Mouse (Mus musculus) hindbrain, embryonic 13.5 days (tissue): Measurements from ENCODE around the gene N4bp2. TPM values are rescaled to one million over a fixed set of nuclear protein-coding genes. Genes with fewer than 3 reads are reported as not detected.
A peak's percentile ranks its signal among the peaks of the same experiment; 100 is the strongest.
"Not testable (repeated sequence)": the region's sequence is repeated elsewhere in the genome, so short reads cannot be mapped to it uniquely, and the experiment has no call there.

ENCODE experiments used
- ATAC-seq: fragments of 200-750 bp; cut with Nextera tagmentation; 2 replicates; pipeline ENCODE4 v1.8.0; 2017; ENCODE audit warnings: moderate TSS enrichment; ENCODE audit not compliant: low FRiP score
- H3K27ac ChIP-seq: fragments of 300-500 bp; sonication (generic); 2 replicates; pipeline ENCODE4 v1.5.1; 2015; ENCODE audit warnings: inconsistent platforms, mild to moderate bottlenecking, moderate library complexity
- H3K27me3 ChIP-seq: fragments of 300-500 bp; sonication (generic); 2 replicates; pipeline ENCODE4 v1.6.1; 2015; ENCODE audit warnings: mild to moderate bottlenecking, inconsistent platforms
- H3K36me3 ChIP-seq: fragments of 300-500 bp; sonication (generic); 2 replicates; pipeline ENCODE4 v1.6.1; 2015; ENCODE audit warnings: mild to moderate bottlenecking, inconsistent platforms
- H3K4me1 ChIP-seq: fragments of 300-500 bp; sonication (generic); replicated peaks from 2 replicates; pipeline ENCODE4 v1.6.1; 2015; ENCODE audit warnings: inconsistent platforms
- H3K4me2 ChIP-seq: fragments of 300-500 bp; sonication (generic); 2 replicates; pipeline ENCODE4 v1.6.1; 2015; ENCODE audit warnings: inconsistent platforms, mild to moderate bottlenecking, moderate library complexity
- H3K4me3 ChIP-seq: fragments of 300-500 bp; sonication (generic); 2 replicates; pipeline ENCODE4 v1.5.1; 2015; ENCODE audit warnings: mild to moderate bottlenecking, inconsistent platforms
- H3K9ac ChIP-seq: fragments of 300-500 bp; sonication (generic); 2 replicates; pipeline ENCODE4 v1.6.1; 2015; ENCODE audit warnings: mild to moderate bottlenecking, inconsistent platforms
- H3K9me3 ChIP-seq: fragments of 300-500 bp; sonication (generic); 2 replicates; pipeline ENCODE4 v1.6.1; 2016; ENCODE audit warnings: inconsistent platforms
- WGBS: fragments of 180-500 bp; shearing (Covaris S2); methylation state at CpG from one replicate; pipeline ENCODE4 v1.1.7; 2015; 5-methylcytosine and 5-hydroxymethylcytosine counted together
- polyA plus RNA-seq: library from polyadenylated mRNA; unstranded; fragments of >200 nt; fragmentation: Nextera tagmentation; extraction: Ambion mirVana; gene quantifications from 2 replicates; pipeline ENCODE4 v1.2.1, GENCODE M21; 2015

N4bp2 gene
- 19.2 and 19.4 TPM in 2 replicates for polyA plus RNA-seq

- peak; percentile 14 for ATAC-seq
- H3K36me3 ChIP-seq = no peaks in the 10 kb centered on the region
- peak within 1 kb of the TSS; percentile 84 for H3K4me3 ChIP-seq
- H3K27me3 ChIP-seq = no peaks in the 10 kb centered on the region
- under 1% methylated on average over 62 of the region's 80 CpGs for WGBS
- H3K9me3 ChIP-seq = no peaks in the 10 kb centered on the region
- peak within 1 kb of the TSS; percentile 99 for H3K9ac ChIP-seq
- peak within 1 kb of the TSS; percentile 74 for H3K4me2 ChIP-seq
- H3K4me1 ChIP-seq = peaks cover 15% of the 10 kb centered on the region
- H3K27ac ChIP-seq = peak within 1 kb of the TSS; percentile 100
Observed at GRCm38 (mm10) chr5:65763088-65763915, at the start of gene N4bp2. N4bp2 (plus strand) TSS chr5:65763521.

- ATAC-seq = no peak
- no peak overlapping the region for H3K4me3 ChIP-seq
- no peaks in the 10 kb centered on the region for H3K36me3 ChIP-seq
- no peaks in the 10 kb centered on the region for H3K4me1 ChIP-seq
- no peaks in the 10 kb centered on the region for H3K27me3 ChIP-seq
- no peak overlapping the region for H3K27ac ChIP-seq
- H3K9ac ChIP-seq = no peak overlapping the region
- 89% methylated on average over 6 of the region's 6 CpGs for WGBS
- H3K9me3 ChIP-seq = no peaks in the 10 kb centered on the region
- H3K4me2 ChIP-seq = no peak overlapping the region
Observed at GRCm38 (mm10) chr5:65715084-65715483, 48.2 kb upstream of the N4bp2 start.

DNA sequence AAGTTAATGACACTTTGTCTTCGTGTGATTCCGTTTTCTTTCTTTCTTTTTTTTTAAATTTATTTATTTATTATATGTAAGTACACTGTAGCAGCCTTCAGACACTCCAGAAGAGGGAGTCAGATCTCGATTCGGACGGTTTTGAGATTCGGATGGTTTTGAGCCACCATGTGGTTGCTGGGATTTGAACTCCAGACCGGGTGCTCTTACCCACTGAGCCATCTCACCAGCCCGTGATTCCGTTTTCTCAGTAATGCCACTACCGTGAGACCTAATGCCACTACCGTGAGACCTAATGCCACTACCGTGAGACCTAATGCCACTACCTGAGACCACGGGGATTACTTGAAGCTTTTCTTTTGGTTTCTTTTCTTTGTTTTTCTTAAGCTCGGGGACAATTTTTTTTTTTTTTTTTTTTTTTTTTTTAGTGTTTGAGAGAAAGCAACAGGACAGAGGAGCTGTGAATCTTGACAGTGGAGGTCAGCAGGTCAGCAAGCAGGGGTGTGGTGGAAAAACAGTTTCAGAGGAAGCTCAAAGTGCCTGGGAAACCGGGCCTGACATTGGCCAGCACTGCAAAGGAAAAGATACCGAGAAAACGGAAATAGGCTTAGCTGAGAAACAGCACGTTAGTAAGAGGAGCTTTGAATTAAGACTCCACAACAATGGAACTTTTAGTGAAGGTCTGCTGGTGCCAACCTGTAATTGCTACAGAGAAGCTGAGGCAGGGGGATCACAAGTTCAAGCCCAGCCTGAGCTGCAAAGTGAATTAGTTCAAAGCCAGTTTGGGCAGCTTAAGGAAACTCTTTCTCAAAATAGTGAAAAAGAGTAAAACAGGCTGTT is 46.0 kb upstream of the N4bp2 start:
- Histone ChIP-seq H3K4me3 (no peak overlapping the region), H3K27me3 (no peaks in the 10 kb centered on the region), H3K27ac (no peak overlapping the region), H3K9me3 (no peaks in the 10 kb centered on the region), H3K4me2 (no peak overlapping the region), H3K9ac (no peak overlapping the region), H3K36me3 (no peaks in the 10 kb centered on the region), H3K4me1 (no peaks in the 10 kb centered on the region)
- no peak for ATAC-seq
- 87% methylated on average over 18 of the region's 18 CpGs for WGBS

GRCm38 (mm10) chr5:65717903-65718211 is 45.5 kb upstream of the N4bp2 start:
- ATAC-seq, H3K9me3 ChIP-seq, H3K27ac ChIP-seq, H3K36me3 ChIP-seq, H3K4me1 ChIP-seq, H3K4me3 ChIP-seq, H3K27me3 ChIP-seq, H3K4me2 ChIP-seq, H3K9ac ChIP-seq: not testable (repeated sequence)
- WGBS = 94% methylated on average over 8 of the region's 8 CpGs

- WGBS = 38% methylated on average over 3 of the region's 3 CpGs
- Histone ChIP-seq H3K4me3 (no peak overlapping the region), H3K9me3 (no peaks in the 10 kb centered on the region), H3K27me3 (no peaks in the 10 kb centered on the region), H3K9ac (no peak overlapping the region), H3K4me2 (no peak overlapping the region), H3K36me3 (no peaks in the 10 kb centered on the region), H3K4me1 (no peaks in the 10 kb centered on the region), H3K27ac (no peak overlapping the region)
- ATAC-seq = no peak
Observed at GRCm38 (mm10) chr5:65718368-65718767, 45.0 kb upstream of the N4bp2 start.

DNA sequence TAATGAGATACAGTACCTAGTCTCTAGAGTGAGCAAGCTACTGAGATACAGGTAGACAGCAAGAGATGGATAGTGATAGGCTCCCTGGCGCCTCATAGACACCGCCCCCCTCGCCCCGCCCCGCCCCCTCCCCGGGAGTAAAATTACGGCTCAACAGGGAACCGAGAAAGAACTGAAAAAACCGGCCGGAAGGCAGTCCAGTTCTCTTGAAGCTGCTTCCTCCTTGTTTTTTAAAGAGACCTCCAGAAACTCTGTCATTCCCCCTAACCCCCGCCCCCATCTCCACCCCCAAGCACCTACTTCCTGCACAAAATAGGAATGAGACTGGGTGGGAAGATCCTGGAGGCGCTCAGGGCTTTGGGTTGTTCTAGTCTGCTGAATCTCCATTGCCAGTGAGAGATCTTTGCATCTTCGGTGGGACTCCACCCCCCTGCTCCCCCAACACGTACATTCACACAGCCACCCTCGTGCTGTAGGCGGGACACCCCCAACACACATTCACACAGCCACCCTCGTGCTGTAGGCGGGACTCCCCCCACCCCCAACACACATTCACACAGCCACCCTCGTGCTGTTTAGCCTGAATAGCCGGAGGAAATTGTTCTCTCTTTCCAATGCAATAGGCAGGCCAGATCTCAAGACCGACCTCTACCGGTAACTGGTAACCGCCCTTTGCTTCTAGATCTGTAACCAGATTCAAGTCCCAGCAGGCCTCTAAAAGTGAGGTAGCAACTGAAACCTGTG is 38.8 kb upstream of the N4bp2 start:
- peak; percentile 90 for ATAC-seq
- WGBS = 1% methylated on average over 23 of the region's 23 CpGs
- Histone ChIP-seq H3K27me3 (no peaks in the 10 kb centered on the region), H3K4me3 (peak overlapping the region; percentile 37), H3K4me1 (peaks cover 4% of the 10 kb centered on the region; the same call in 1 of the 2 replicates), H3K9ac (peak overlapping the region; percentile 63), H3K27ac (peak overlapping the region; percentile 72), H3K36me3 (no peaks in the 10 kb centered on the region), H3K9me3 (no peaks in the 10 kb centered on the region), H3K4me2 (peak overlapping the region; percentile 62)

DNA sequence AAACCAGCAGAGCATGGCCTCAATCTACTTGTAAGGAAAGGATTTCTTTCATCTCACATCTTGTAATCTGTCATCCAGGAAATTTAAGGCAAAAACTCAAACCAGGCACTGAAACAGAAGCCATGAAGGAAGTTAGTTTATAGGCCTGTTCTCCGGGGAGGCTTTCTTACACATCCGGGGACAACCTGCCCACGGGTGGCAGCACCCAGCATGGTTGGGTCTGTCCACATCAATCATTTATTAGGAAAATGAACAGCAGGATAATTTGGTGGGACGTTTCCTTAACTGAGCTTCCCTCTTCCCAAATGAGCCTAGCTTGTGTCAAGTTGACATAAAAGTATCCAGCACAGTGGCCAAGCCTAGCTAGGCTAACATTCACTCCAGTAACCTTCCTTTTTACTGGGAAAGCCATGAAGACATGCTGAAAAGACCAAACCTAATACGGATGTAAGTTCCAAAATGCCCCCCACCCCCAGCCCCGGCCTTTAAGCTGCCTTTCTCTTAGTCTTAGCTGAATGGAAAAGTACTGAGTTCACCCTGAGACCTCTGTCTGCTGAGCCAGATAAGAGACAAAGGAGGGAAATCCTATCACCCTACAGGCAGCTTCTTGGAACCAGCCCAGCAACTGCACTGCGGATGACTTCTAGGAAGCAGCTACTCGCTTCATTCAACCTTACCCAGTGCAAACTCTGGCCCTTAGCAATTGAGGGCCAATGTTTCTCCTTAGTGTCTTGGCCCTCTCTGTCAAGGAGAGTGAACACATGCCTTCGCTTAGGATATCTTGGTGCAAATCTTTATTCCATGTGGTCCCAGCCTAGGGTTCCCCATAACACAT is 31.9 kb upstream of the N4bp2 start:
- H3K4me2 ChIP-seq = no peak overlapping the region
- 70% methylated on average over 9 of the region's 9 CpGs for WGBS

GRCm38 (mm10) chr5:65735601-65736000 is 27.7 kb upstream of the N4bp2 start:
- 92% methylated on average over 2 of the region's 2 CpGs for WGBS
- no peaks in the 10 kb centered on the region for H3K9me3 ChIP-seq
- H3K36me3 ChIP-seq = no peaks in the 10 kb centered on the region
- no peak overlapping the region for H3K4me2 ChIP-seq
- H3K27ac ChIP-seq = no peak overlapping the region
- ATAC-seq = no peak
- no peaks in the 10 kb centered on the region for H3K27me3 ChIP-seq
- H3K9ac ChIP-seq = no peak overlapping the region
- no peaks in the 10 kb centered on the region for H3K4me1 ChIP-seq
- no peak overlapping the region for H3K4me3 ChIP-seq

More for the DNA sequence above, 31.9 kb upstream of the N4bp2 start:
- no peak for ATAC-seq
- Histone ChIP-seq H3K9me3 (no peaks in the 10 kb centered on the region), H3K27ac (no peak overlapping the region), H3K36me3 (no peaks in the 10 kb centered on the region), H3K4me3 (no peak overlapping the region), H3K9ac (no peak overlapping the region), H3K27me3 (no peaks in the 10 kb centered on the region), H3K4me1 (no peaks in the 10 kb centered on the region)

GRCm38 (mm10) chr5:65739366-65739765 is 24.0 kb upstream of the N4bp2 start:
- H3K27me3 ChIP-seq = no peaks in the 10 kb centered on the region
- 91% methylated on average over 3 of the region's 3 CpGs for WGBS
- H3K4me1 ChIP-seq = no peaks in the 10 kb centered on the region
- ATAC-seq = no peak
- H3K4me3 ChIP-seq = no peak overlapping the region
- H3K27ac ChIP-seq = no peak overlapping the region
- no peak overlapping the region for H3K9ac ChIP-seq
- no peak overlapping the region for H3K4me2 ChIP-seq
- H3K36me3 ChIP-seq = no peaks in the 10 kb centered on the region
- no peaks in the 10 kb centered on the region for H3K9me3 ChIP-seq

- Histone ChIP-seq H3K27ac (no peak overlapping the region), H3K9ac (no peak overlapping the region), H3K4me1 (no peaks in the 10 kb centered on the region), H3K4me2 (no peak overlapping the region), H3K4me3 (no peak overlapping the region), H3K27me3 (no peaks in the 10 kb centered on the region), H3K36me3 (no peaks in the 10 kb centered on the region), H3K9me3 (no peaks in the 10 kb centered on the region)
- ATAC-seq = no peak
- 88% methylated on average over 5 of the region's 5 CpGs for WGBS
Observed at GRCm38 (mm10) chr5:65746908-65747307, 16.4 kb upstream of the N4bp2 start.

DNA sequence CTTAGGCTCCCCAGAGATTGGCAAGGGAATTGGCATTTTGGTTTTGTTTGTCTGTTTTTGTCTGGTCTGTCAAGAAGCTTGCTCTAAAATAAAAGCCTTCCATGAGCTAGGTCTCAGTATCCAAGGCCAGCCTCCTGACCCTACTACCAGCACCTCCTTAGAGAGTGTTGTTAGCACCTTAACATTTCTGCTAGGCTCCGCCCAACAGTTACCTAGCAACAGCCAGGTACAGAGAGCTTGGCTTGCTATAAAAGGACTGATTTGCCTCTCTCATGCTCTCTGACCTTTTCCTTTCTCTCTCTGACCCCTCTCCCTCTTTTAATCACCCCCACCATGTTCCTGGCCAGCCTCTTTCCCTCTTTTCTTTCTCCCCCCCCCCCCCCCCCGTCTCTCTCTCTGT is 14.9 kb upstream of the N4bp2 start:
- ATAC-seq = no peak
- WGBS = 45% methylated on average over 2 of the region's 2 CpGs
- no peak overlapping the region for H3K27ac ChIP-seq
- no peak overlapping the region for H3K4me2 ChIP-seq
- no peak overlapping the region for H3K9ac ChIP-seq
- H3K27me3 ChIP-seq = no peaks in the 10 kb centered on the region
- no peak overlapping the region for H3K4me3 ChIP-seq
- H3K36me3 ChIP-seq = no peaks in the 10 kb centered on the region
- no peaks in the 10 kb centered on the region for H3K4me1 ChIP-seq
- no peaks in the 10 kb centered on the region for H3K9me3 ChIP-seq
